Mouse (Mus musculus) liver, embryonic 14.5 days (tissue): ENCODE measurements at regions not wholly inside any gene's neighbourhood (a gene's known extent, or its start where the extent isn't known, plus 50 kb on each side); places are given as distances from the start of the nearest gene placed in this dataset.

Experiments
- CTCF ChIP-seq: IDR thresholded peaks from 2 replicates; pipeline ENCODE4 v1.5.1; 2016; ENCODE audit warnings: antibody characterized with exemption, low read depth, control low read depth
- EP300 ChIP-seq: IDR thresholded peaks from 2 replicates; pipeline ENCODE4 v1.6.1; 2016; ENCODE audit warnings: antibody characterized with exemption, low read depth

DNA sequence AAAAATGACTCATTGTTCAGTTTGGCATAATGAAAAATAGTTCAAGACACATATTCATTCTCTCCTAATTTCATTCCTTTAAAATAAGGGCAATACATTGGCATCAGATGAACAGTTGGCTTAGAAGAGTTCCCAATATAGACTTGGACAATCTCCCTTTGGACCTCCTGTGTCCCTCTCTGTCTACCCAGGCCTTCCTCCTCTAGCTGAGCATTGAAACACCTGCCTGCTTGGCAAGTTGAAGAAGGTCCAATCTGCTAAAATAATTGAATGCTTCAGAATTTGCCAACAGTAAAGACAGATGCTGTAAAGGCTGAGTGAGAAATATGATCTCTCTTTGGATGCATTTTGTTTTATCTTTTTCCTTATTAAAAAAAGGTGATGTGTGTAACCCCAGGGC lies 303.0 kb downstream of the Dmrt2 start:
- no peak for TF ChIP-seq EP300
- no peak for TF ChIP-seq CTCF
